Mouse (Mus musculus) brain, adult 2 months (tissue): ENCODE measurements around the gene Ager.

Source experiments
- DNase-seq: peaks from one replicate; pipeline ENCODE4 v3.0.0; 2011; ENCODE audit warnings: low read depth, low spot score

Ager gene

GRCm38 (mm10) chr17:34630761-34631301 lies 33.2 kb downstream of the Ager start:
- peak; percentile 42 for DNase-seq

DNA sequence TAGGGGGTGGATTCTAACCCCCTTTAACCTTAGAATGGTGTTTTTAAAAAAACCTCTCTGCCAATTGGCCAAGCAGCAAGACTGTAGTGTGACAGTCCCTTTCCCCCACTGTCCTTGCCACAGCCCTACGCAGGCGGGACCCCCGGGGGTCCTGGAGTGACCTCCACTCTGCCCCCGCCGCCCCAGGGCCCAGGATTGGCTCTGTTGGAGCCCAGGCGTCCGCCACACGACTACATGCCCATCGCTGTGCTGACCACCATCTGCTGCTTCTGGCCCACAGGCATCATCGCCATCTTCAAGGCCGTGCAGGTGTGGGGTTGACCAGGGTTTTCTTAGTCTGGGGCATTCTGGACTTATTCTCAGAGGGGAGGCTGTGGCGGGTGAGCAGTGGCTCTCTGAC lies 34.0 kb downstream of the Ager start:
- peak; percentile 45 for DNase-seq

- peak; percentile 96 for DNase-seq
Measured at GRCm38 (mm10) chr17:34632261-34632691, 34.6 kb downstream of the Ager start.

DNA sequence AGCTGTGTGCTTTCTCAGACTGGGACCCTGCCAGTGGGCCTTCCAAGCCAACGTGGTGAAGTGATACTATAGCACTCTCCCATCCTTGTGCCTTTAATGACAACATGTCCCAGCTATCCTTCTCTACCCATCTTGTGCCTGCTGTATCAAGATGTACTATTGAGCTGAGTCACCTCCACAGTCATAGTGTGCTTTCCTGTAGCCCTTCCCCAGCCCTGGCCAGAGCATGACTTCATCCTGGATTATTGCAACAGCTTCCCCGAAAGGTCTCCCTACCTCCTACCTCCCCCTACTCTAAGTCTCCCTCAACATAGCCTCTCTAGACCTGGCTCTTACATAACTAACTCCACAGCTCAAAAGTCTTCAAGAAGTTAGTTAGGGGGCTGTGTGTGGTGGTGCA lies 38.0 kb downstream of the Ager start:
- DNase-seq: no peak

DNA sequence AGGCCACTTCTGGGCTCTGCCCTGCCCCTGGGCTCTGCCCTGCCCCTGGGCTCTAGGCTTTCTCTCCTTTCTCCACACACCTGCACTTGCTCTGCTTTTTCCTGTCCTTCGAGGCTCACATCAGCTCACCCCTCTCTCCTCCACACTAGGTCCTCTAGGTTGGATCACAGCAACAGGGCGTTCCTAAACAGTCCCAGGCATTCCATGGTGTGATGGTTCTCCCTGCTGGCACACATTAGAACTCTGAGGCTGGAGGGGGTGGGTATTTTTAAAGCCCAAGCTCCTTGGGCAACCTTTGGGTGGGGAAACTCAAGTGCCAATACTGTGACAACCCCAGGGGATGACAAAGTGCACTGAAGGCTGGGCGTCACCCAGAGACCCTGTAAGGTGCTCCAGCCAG lies 39.8 kb downstream of the Ager start:
- no peak for DNase-seq

- DNase-seq: peak; percentile 41
Measured at GRCm38 (mm10) chr17:34639461-34640255, 42.0 kb downstream of the Ager start.

- peak; percentile 99 for DNase-seq
Measured at GRCm38 (mm10) chr17:34640778-34641601, 43.3 kb downstream of the Ager start.

GRCm38 (mm10) chr17:34641945-34642344 lies 44.3 kb downstream of the Ager start:
- DNase-seq: no peak

DNA sequence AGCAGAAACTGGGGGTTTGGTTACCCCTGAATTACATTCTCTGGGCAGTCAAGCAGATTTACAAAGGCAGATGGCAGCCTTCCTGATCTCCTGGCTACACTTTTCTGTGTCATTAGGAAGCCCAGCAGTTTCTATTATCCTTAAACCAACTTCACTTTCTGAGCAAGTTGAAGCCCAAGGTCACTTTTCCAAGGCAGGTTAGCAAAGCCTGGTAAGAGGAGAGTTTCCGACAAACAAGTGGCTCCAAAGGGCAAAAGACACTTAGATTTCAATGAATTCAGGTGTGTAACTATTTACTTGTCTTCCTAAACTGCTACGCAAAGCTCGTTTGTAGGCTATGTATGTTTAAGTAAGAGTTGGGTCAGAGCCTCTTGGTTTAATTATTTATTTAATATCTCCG lies 45.7 kb downstream of the Ager start:
- DNase-seq: no peak

DNA sequence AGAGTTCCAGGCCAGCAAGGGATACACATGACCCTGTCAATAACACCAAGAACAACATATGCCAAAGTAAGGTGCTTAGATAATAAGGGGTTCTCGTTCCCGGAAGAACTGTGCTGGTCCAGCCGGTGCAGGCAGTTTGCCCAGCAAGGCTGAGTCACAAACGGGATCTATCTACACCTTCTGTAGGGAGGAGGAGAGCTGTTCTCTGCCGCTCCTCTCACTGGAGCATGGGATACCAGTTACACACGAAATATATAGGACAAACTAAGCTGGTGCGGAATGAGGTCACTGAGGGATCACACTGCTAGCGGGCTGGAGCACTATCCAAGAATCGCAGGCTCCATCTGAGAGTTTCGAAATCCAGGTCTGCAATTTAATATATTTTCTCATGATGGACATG lies 46.3 kb downstream of the Ager start:
- DNase-seq: peak; percentile 91

GRCm38 (mm10) chr17:34644608-34645007 lies 46.9 kb downstream of the Ager start, which contains the start of gene Fkbpl:
Gene Fkbpl (plus strand): TSS chr17:34644764.
- peak; percentile 99 for DNase-seq

GRCm38 (mm10) chr17:34645256-34645829 lies 47.7 kb downstream of the Ager start:
- peak; percentile 37 for DNase-seq

DNA sequence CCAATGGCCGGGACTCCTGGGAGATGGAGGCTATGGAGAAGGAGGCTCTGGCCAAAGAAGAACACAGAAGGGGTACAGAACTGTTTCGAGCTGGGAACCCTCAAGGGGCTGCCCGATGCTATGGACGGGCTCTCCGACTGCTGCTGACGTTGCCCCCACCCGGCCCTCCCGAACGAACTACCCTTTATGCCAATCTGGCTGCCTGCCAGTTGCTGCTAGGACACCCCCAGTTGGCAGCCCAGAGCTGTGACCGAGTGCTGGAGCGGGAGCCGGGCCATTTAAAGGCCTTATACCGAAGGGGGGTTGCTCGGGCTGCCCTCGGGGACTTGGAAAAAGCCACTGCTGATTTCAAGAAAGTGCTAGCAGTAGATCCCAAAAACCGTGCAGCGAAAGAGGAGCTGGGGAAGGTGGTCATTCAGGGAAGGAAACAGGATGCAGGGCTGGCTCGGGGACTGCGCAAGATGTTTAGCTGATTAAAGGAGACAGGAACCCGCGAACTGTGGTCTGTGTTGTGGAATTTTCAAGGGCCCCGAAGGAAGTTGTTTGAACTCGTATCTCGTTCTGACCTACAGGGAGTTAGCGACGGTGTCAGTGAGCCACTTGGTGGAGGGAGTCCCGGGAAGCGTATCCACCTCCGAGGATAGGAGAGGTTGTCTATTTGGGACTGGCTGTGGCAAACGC lies 48.3 kb downstream of the Ager start:
- no peak for DNase-seq

- DNase-seq: peak; percentile 100
Measured at GRCm38 (mm10) chr17:34646906-34647787, 49.5 kb downstream of the Ager start, which contains the start of gene Atf6b. Gene Atf6b (plus strand): TSS chr17:34647146.

DNA sequence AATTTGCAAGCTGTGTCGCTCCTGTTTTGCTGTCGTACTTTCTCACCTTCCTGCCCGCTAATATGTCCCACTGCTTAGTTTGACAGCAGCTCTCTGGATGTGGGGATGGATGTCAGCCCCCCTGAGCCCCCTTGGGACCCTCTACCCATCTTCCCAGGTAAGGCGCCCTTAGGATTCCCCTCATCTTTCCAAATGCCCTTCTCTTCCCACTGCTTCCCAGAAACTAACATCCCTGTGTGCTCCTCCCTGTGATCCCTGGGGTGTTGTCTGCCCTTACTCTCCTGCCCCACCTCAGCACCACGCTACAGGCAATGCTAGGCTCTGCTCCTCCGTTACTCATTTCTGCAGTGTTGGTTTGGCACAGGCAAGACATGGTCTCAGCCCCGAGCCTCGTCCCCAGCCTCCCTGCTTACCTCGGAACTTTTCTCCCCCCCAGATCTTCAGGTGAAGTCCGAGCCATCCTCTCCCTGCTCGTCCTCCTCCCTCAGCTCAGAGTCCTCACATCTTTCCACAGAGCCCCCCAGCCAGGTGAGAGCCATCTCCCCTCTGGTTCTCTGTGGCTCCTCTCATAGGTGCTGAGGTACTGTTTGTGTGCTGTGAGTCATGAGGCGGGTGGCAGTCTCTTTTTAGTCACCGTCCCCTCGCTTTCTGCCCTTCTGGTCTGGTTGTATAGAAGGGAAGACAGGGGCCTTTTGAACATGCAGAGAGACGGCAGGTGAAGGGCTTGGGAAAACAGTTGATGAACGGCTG lies 50.7 kb downstream of the Ager start:
- DNase-seq: no peak

GRCm38 (mm10) chr17:34649106-34649864 lies 51.6 kb downstream of the Ager start:
- DNase-seq: no peak
